Mouse (Mus musculus): ENCODE data around the gene Uba2.

- TF ChIP-seq POLR2A (IDR thresholded peaks at IDR 0.05; ENCODE audit: low read depth, low read length) (no peak), CTCF (conservative IDR thresholded peaks at IDR 0.05; ENCODE audit: insufficient read depth, insufficient read length, low read depth, low read length) (no peak)
These were observed 1.5 kb downstream of the Uba2 start for GRCm38 (mm10) chr7:34167766-34168469.
